Mouse (Mus musculus): ENCODE measurements at regions not wholly inside any gene's neighbourhood (a gene's known extent, or its start where the extent isn't known, plus 50 kb on each side); places are given as distances from the start of the nearest gene placed in this dataset.

- TF ChIP-seq CTCF (IDR thresholded peaks at IDR 0.05; ENCODE audit: borderline replicate concordance, control insufficient read depth, extremely low read depth, insufficient read depth, low read length, poor library complexity), result no peak
- TF ChIP-seq POLR2A (IDR thresholded peaks at IDR 0.05; ENCODE audit: control insufficient read depth, extremely low read depth, insufficient read depth, low read length, poor library complexity), result no peak
Measured at GRCm38 (mm10) chr5:111636969-111637368, 96.8 kb upstream of the Gm26897 start.
